Comparison of ENCODE assay signal across 22 mouse cellular contexts in the genomic region with DNA sequence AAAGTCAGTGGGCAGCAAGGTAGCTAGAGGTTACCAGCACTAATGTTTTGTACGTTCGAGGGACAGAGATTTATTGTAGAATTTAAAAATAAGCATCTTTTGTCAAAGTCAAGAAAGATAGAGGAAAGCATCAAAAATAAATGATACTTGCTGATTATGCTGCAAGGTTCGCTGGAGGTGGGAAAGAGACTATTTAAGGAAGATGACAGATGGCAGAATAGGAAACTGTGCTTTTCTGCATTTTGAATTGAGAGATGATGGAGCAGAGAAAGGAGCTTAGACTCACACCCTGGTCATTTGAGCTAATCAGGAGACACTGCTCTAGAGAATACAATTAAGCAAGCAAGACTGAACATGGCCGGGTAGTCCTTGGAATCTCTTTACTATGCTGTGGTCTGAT.
"Had no signal": no experiment of that assay in that cellular context is flagged by ENCODE, and none has a peak within 500 bp of the region (broad histone marks: within the 10 kb centered on the region; RNA-seq: fewer than 3 reads in every experiment).

No protein-coding gene starts in this region.

- DNase-seq: heart, postnatal 10 days; heart, postnatal 14 days; heart, postnatal 36 days; heart, postnatal 4 days; kidney, adult 11 months; kidney, adult 18-20 months; kidney, adult 2 months; kidney, adult 8-10 months; kidney, adult 9 months; kidney, postnatal 10 days; kidney, postnatal 14 days; kidney, postnatal 25 days; kidney, postnatal 36 days; kidney, postnatal 4 days; layer of hippocampus, adult 9-11 months; layer of hippocampus, postnatal 36 days had no signal

- ATAC-seq: hindbrain, embryonic 16.5 days; hindbrain, postnatal 0 days; inflammation-experienced regulatory T-cells, adult 6 months; intestine, embryonic 15.5 days; intestine, embryonic 16.5 days; intestine, postnatal 0 days had no signal
